Mouse (Mus musculus): ENCODE data around the gene Prkce. TPM values are rescaled to one million over a fixed set of nuclear protein-coding genes. Genes with fewer than 3 reads are reported as not detected.

Gene Prkce
- polyA plus RNA-seq, 1 experiment, result 21.8 TPM

DNA sequence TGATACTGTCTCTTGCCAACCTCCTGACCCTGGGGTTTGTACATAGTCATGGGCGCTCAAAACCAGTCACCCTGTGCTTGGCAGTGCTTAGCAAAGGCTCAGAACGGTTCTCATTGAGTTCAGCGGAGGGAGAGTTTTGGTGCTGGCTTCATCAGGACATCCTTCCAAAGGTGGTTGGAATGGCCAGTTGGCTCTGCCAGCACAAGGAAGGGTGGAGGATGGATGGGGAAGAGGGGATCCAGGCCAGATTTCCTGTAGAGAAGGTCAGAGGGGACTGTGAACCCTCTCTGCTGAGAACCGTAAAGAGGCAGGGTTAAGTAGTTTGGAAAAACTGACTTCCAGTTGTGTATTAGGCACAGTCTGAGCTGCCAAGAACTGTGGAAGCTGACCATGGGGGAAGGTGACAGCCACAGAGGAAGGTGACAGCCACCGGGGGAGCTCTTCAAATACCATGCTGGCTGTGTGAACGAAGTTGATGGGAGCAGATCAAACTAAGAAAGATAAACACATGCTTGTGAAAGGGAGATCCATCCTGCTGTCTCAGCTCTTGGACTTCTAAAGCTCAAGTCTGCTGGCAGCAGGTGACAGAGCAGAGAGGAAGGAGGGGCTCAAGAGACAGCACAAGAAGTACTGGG lies 99.7 kb downstream of the Prkce start:
- no peak for TF ChIP-seq CTCF (IDR thresholded peaks at IDR 0.05; ENCODE audit: borderline replicate concordance, extremely low read depth, insufficient read depth, insufficient read length)
- TF ChIP-seq POLR2A (IDR thresholded peaks at IDR 0.05; ENCODE audit: borderline replicate concordance, extremely low read depth, insufficient read depth, insufficient read length, poor library complexity, severe bottlenecking), result no peak

DNA sequence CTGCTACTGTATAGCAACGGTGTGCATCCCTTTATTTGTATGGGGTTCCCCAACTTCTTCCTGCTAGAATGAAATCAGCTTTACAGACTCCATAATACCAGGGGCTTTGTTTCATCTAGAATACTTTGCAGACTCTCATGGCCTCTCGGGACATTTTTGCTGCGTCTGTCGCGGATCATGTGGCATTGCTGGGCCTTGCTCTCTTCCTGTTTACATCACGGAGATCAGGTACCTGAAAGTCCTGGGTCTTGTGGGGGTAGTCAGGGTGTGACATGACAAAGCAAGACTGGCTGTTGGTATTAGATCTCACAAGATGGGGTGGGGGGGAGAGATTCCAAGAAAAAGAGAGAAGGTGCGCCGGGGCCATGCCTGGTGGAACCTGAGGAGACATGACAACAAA lies 102.1 kb downstream of the Prkce start:
- DNase-seq (ENCODE audit: low read depth), result no peak
- TF ChIP-seq CTCF (IDR thresholded peaks at IDR 0.05; ENCODE audit: borderline replicate concordance, extremely low read depth, insufficient read depth, insufficient read length), result no peak
- no peak for TF ChIP-seq POLR2A (IDR thresholded peaks at IDR 0.05; ENCODE audit: borderline replicate concordance, extremely low read depth, insufficient read depth, insufficient read length, poor library complexity, severe bottlenecking)

More for the DNA sequence above, 99.7 kb downstream of the Prkce start:
- no peak for DNase-seq (ENCODE audit: low read depth)

DNA sequence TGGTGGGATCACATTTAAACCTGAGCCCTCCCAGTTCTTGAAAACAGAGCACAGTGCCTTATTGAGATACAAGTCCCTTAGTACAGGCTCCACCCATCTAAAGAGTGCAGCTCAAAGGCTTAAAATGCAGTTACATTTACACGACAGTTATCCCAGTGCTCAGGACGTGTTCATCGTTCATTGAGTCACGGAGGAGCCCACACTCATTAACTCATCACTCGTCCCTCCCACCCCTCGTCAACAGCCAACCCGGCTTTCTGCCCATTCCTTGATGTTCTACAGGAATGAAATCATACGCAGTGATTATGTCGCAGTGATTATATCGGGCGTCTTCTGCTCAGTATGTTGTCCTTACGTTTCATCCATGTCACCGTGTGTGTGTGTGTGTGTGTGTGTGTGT lies 102.9 kb downstream of the Prkce start:
- TF ChIP-seq CTCF (IDR thresholded peaks at IDR 0.05; ENCODE audit: borderline replicate concordance, extremely low read depth, insufficient read depth, insufficient read length) (no peak), POLR2A (IDR thresholded peaks at IDR 0.05; ENCODE audit: borderline replicate concordance, extremely low read depth, insufficient read depth, insufficient read length, poor library complexity, severe bottlenecking) (no peak)
- no peak for DNase-seq (ENCODE audit: low read depth)

DNA sequence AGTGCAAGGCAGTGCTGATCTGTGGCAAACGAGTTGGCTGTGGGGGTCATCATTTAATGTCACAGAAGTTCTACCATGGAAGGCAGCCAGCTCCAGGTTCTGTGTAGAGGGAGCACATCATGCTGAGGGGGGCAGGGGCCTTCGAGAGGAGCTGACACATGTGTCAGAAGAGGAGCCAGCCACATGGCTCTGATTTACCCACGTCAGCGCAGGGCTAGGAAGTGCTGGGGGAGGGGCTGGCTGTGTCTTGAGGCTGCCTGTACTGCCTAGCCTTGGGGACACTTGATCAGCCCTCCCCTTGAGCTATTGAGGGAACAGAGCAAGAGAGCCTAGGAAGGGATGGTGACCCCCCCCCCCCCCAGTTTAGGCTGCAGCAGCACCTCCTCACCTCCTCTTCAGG lies 103.7 kb downstream of the Prkce start:
- peak; percentile 52 for DNase-seq (ENCODE audit: low read depth)
- TF ChIP-seq POLR2A (IDR thresholded peaks at IDR 0.05; ENCODE audit: borderline replicate concordance, extremely low read depth, insufficient read depth, insufficient read length, poor library complexity, severe bottlenecking) (no peak), CTCF (IDR thresholded peaks at IDR 0.05; ENCODE audit: borderline replicate concordance, extremely low read depth, insufficient read depth, insufficient read length) (no peak)

DNA sequence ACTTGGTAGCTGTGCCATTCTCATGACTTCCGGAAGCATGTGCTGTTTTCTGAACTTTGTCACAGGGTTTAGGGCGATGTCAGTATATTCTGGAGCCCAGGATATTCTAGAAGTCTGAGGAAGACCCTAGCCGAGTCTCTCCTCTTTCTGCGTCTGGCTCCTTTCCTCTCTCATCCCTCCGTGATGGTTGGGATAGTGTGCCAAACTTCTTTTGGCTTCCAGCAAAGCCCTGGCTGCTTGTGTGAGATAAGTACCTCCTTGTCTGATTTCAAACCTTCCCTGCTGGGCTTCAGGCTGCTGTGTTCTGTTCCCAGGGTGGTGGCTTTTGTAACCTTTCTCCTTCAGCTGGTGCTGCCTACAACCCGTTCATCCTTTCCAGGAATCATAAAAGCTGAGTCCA lies 105.4 kb downstream of the Prkce start:
- TF ChIP-seq POLR2A (IDR thresholded peaks at IDR 0.05; ENCODE audit: borderline replicate concordance, extremely low read depth, insufficient read depth, insufficient read length, poor library complexity, severe bottlenecking) (no peak), CTCF (IDR thresholded peaks at IDR 0.05; ENCODE audit: borderline replicate concordance, extremely low read depth, insufficient read depth, insufficient read length) (no peak)
- DNase-seq (ENCODE audit: low read depth), result peak; percentile 64

DNA sequence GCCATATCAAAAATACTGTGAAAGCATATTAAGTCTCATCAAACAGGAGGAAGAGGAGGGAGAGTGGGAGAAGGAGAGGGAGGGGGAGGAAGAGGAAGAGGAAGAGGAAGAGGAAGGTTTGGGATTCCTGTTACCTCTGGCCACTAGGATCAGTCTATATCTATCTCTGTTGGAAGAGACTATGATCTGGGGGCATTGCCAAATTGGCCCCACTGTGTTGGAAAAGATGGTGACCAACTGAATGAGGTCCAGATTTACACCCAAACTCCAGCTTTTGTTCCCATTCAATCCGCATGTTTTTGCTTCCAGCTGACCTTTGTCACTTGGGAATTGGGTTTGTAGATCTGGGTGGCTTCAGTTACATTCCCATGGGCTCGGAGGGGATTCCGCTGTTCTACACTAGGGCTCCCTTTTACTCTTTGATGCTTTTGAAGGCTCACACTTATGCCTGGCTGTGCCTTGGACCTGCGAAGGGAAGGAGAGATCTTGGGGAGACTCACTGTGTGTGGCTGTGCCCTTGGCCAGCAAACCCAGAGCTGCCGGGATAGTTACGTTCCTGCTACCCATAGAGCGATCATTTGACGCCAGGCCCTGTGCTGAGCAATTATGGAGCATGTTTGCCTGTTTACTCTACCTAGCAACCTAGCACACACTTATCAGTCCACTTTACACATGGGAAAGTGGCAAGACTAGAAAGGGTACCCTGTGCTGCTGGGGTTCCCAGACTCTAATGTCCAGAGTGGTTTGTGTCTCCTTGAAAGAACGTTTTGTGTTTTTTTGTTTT lies 106.2 kb downstream of the Prkce start:
- no peak for DNase-seq (ENCODE audit: low read depth)
- TF ChIP-seq POLR2A (IDR thresholded peaks at IDR 0.05; ENCODE audit: borderline replicate concordance, extremely low read depth, insufficient read depth, insufficient read length, poor library complexity, severe bottlenecking) (no peak), CTCF (IDR thresholded peaks at IDR 0.05; ENCODE audit: borderline replicate concordance, extremely low read depth, insufficient read depth, insufficient read length) (no peak)

DNA sequence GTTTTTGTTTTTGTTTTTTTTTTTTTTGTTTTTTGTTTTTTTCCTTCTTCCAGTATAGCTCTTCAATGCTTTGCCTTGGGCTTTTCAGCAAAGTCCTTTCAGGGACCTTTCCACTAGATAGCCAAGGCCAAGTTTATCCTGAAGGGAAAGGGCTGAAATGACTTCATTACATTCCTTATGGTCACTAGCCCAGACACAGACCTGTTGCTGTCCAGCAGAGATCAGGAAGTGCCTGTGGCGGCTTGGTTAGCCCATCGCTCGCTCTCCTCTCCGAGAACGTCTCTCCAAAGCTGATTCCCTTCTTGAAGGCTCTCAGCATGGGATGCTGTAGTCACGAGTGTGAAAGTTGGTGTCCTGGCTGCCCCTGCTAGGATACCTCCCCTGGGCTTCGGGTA lies 106.8 kb downstream of the Prkce start:
- no peak for DNase-seq (ENCODE audit: low read depth)
- no peak for TF ChIP-seq POLR2A (IDR thresholded peaks at IDR 0.05; ENCODE audit: borderline replicate concordance, extremely low read depth, insufficient read depth, insufficient read length, poor library complexity, severe bottlenecking)

DNA sequence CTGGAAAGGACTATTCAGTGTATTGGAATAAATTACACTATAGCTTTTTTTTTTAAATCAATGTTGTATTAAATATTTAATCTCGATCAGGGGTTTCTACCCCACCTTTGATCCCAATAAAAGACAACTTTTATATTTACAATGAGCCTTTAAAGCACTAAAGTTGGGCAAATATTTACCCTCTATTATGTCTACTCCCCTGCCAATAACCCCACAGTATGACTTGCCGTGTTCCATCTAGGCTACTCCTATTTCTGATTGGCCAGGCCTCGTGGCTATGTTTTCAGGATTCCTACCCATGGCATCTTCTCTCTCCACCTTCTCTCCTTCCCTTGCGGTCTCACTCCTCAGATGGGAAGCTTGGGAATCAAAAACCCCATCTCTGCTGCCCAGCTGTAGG lies 108.8 kb downstream of the Prkce start:
- TF ChIP-seq CTCF (IDR thresholded peaks at IDR 0.05; ENCODE audit: borderline replicate concordance, extremely low read depth, insufficient read depth, insufficient read length), result no peak
- TF ChIP-seq POLR2A (IDR thresholded peaks at IDR 0.05; ENCODE audit: borderline replicate concordance, extremely low read depth, insufficient read depth, insufficient read length, poor library complexity, severe bottlenecking), result no peak
- DNase-seq (ENCODE audit: low read depth), result no peak

DNA sequence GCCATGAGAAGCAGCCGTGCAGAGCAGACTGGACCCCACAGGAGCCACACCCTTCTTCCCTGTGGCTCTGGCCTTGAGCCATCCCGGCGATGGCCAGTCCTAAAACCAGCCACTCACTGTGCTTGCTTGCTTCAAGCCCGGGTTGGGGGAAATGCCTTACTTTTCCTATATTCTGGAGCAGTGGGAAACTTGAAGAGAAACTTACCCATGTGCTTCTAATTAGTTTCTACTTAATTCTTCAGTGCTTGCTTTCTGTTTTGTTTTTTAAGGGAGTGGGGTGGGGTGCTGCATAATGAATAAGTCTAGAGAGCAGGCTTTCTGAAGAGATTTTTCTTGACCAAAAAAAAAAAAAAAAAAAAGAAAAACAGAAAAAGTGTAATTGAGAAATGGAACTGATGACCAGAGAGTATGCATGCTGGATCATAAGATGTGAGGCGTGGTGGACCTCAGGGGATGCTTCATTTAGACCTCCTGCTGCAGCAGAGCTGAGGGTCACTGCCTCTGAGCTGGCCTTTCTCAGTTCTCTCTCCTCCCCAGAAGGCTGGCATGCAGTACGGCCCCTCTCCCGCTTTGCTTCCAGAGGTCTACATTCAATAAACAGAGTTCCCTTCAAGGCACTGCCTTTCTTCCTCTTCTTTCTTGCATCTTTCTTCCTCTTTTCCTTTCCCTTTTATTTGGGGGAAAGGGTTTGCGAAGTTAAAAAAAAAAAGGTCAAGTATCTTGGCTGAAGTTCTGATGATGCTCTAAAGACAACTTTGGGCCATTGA lies 109.6 kb downstream of the Prkce start:
- TF ChIP-seq CTCF (IDR thresholded peaks at IDR 0.05; ENCODE audit: borderline replicate concordance, extremely low read depth, insufficient read depth, insufficient read length) (no peak), POLR2A (IDR thresholded peaks at IDR 0.05; ENCODE audit: borderline replicate concordance, extremely low read depth, insufficient read depth, insufficient read length, poor library complexity, severe bottlenecking) (no peak)

DNA sequence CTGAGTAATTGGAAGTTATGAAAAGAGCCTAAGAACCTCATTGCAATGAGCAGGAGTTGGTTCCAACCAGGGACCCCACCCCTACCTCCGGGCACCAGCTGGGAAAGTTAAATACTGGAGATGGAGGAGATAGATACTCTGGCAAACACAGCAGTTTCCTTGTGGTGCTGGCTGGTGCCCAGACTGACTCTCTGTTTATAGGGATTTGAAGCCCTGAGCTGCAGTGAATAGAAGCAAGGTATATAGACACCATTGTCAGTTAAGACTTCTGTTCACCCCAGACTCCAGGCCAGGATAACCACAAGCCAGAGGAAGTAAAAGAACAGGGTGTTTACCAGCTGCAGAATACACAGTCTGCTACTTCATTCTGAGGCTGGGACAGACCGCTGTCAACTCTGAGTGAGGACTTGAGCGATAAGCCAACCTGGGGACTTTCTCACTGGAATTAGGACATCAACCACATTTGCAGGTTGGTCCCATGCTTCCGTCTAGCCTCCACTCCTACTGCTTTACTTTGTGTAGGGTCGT lies 110.5 kb downstream of the Prkce start:
- TF ChIP-seq POLR2A (IDR thresholded peaks at IDR 0.05; ENCODE audit: borderline replicate concordance, extremely low read depth, insufficient read depth, insufficient read length, poor library complexity, severe bottlenecking) (no peak), CTCF (IDR thresholded peaks at IDR 0.05; ENCODE audit: borderline replicate concordance, extremely low read depth, insufficient read depth, insufficient read length) (no peak)
- DNase-seq (ENCODE audit: low read depth), result no peak

More for the DNA sequence above, 109.6 kb downstream of the Prkce start:
- no peak for DNase-seq (ENCODE audit: low read depth)

DNA sequence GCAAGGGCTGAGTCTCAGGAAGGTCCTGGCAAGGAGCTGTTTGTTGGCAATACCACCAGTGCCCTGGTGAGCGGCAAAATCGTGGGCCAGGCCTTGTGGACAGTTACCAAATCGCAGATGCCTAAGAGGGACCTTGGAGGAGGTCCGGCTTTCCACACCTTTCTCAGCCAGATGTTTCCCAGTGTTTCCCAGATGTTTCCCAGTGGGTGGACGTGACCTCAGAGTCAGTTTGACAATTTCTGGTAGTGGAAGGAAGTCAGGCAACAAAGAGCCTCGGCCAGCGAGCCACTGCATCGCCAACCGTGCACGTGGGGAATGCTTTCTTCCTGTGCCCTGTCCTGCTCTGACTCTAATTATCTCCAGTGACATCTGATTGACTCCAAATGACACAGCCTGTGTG lies 112.2 kb downstream of the Prkce start:
- TF ChIP-seq CTCF (IDR thresholded peaks at IDR 0.05; ENCODE audit: borderline replicate concordance, extremely low read depth, insufficient read depth, insufficient read length) (no peak), POLR2A (IDR thresholded peaks at IDR 0.05; ENCODE audit: borderline replicate concordance, extremely low read depth, insufficient read depth, insufficient read length, poor library complexity, severe bottlenecking) (no peak)
- no peak for DNase-seq (ENCODE audit: low read depth)

Measured in brain, embryonic 14.5 days (tissue).